Mouse (Mus musculus) stomach, embryonic 15.5 days (tissue): ENCODE data around the gene Elavl1. TPM values are rescaled to one million over a fixed set of nuclear protein-coding genes. Genes with fewer than 3 reads are reported as not detected.

Experiments
- ATAC-seq: fragments of 200-750 bp; cut with Nextera tagmentation; 2 replicates; pipeline ENCODE4 v1.8.0; 2017; ENCODE audit warnings: low read depth, moderate number of reproducible peaks, moderate TSS enrichment; ENCODE audit not compliant: insufficient read depth, low FRiP score
- H3K27ac ChIP-seq: fragments of 300-500 bp; sonication (generic); 2 replicates; pipeline ENCODE4 v1.5.1; 2015; ENCODE audit warnings: mild to moderate bottlenecking, inconsistent platforms
- H3K27me3 ChIP-seq: fragments of 300-500 bp; sonication (generic); replicated peaks from 2 replicates; pipeline ENCODE4 v1.6.1; 2015; ENCODE audit warnings: inconsistent platforms
- H3K36me3 ChIP-seq: fragments of 300-500 bp; sonication (generic); 2 replicates; pipeline ENCODE4 v1.6.1; 2015; ENCODE audit warnings: inconsistent platforms
- H3K4me1 ChIP-seq: fragments of 300-500 bp; sonication (generic); 2 replicates; pipeline ENCODE4 v1.6.1; 2015; ENCODE audit warnings: inconsistent platforms
- H3K4me2 ChIP-seq: fragments of 300-500 bp; sonication (generic); 2 replicates; pipeline ENCODE4 v1.6.1; 2015; ENCODE audit warnings: mild to moderate bottlenecking, inconsistent platforms
- H3K4me3 ChIP-seq: fragments of 300-500 bp; sonication (generic); replicated peaks from 2 replicates; pipeline ENCODE4 v1.5.1; 2015; ENCODE audit warnings: inconsistent platforms
- H3K9ac ChIP-seq: fragments of 300-500 bp; sonication (generic); 2 replicates; pipeline ENCODE4 v1.6.1; 2015; ENCODE audit warnings: inconsistent platforms
- H3K9me3 ChIP-seq: fragments of 300-500 bp; sonication (generic); 2 replicates; pipeline ENCODE4 v1.6.1; 2016; ENCODE audit warnings: inconsistent platforms
- WGBS: fragments of 180-500 bp; shearing (Covaris S2); methylation state at CpG from one replicate; pipeline ENCODE4 v1.1.7; 2015; 5-methylcytosine and 5-hydroxymethylcytosine counted together
- polyA plus RNA-seq: library from polyadenylated mRNA; unstranded; fragments of >200 nt; fragmentation: Nextera tagmentation; extraction: Ambion mirVana; gene quantifications from 2 replicates; pipeline ENCODE4 v1.2.1, GENCODE M21; 2015

Elavl1 gene
- polyA plus RNA-seq, 1 experiment from 2014 or later = 215 TPM

- Histone ChIP-seq H3K27ac (no peak overlapping the region), H3K4me1 (peaks cover 20% of the 10 kb centered on the region), H3K9me3 (no peaks in the 10 kb centered on the region), H3K36me3 (peaks cover 4% of the 10 kb centered on the region; the same call in 1 of the 2 replicates), H3K27me3 (no peaks in the 10 kb centered on the region), H3K9ac (no peak overlapping the region), H3K4me2 (no peak overlapping the region), H3K4me3 (no peak overlapping the region)
- no peak for ATAC-seq
- WGBS = 97% methylated on average over 1 of the region's 1 CpGs
Measured at GRCm38 (mm10) chr8:4320404-4320803, 4.8 kb downstream of the Elavl1 start.

DNA sequence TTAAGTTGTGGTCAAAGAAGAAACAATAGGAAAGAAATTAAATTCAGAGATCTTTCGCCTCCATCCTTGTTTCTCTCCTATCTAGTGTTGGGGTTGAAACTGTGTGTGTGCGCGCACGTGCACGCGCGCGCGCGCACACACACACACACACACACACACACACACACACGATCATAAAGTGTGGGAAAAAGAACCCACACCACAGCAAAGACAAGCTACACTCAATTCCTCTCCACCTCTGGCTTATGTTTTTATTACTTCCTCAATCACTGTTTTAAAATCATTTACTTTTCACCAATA lies 5.7 kb downstream of the Elavl1 start:
- 88% methylated on average over 11 of the region's 11 CpGs for WGBS
- no peaks in the 10 kb centered on the region for H3K9me3 ChIP-seq
- H3K27ac ChIP-seq = no peak overlapping the region
- H3K27me3 ChIP-seq = no peaks in the 10 kb centered on the region
- ATAC-seq = no peak
- H3K36me3 ChIP-seq = peaks cover 4% of the 10 kb centered on the region; the same call in 1 of the 2 replicates
- H3K4me1 ChIP-seq = peaks cover 20% of the 10 kb centered on the region
- H3K4me2 ChIP-seq = no peak overlapping the region
- no peak overlapping the region for H3K9ac ChIP-seq
- no peak overlapping the region for H3K4me3 ChIP-seq

GRCm38 (mm10) chr8:4318796-4319572 lies 6.2 kb downstream of the Elavl1 start:
- peaks cover 4% of the 10 kb centered on the region; the same call in 1 of the 2 replicates for H3K36me3 ChIP-seq
- H3K4me1 ChIP-seq = peaks cover 19% of the 10 kb centered on the region
- H3K9me3 ChIP-seq = no peaks in the 10 kb centered on the region
- no peak overlapping the region for H3K4me3 ChIP-seq
- ATAC-seq = no peak
- H3K4me2 ChIP-seq = no peak overlapping the region
- H3K27ac ChIP-seq = no peak overlapping the region
- WGBS = 75% methylated on average over 2 of the region's 2 CpGs
- H3K27me3 ChIP-seq = no peaks in the 10 kb centered on the region
- no peak overlapping the region for H3K9ac ChIP-seq

DNA sequence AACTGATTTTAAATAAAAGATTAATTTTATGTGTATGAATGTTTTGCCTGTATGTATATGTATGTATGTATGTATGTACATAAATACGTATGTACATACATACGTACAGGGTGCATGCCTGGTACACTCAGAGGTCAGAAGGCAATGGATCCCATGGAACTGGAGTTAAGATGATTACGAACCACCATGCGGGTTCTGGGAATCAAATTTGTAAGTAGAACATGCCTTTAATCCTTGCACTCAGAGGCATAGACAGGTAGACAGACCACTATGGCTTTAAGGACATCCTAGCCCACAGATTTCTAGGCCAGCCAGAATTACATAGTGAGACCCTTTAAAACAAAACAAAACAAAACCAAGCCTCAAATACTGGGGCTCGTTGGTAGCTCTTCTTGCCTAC lies 7.1 kb downstream of the Elavl1 start:
- Histone ChIP-seq H3K27ac (no peak overlapping the region), H3K9me3 (no peaks in the 10 kb centered on the region), H3K36me3 (peaks cover 4% of the 10 kb centered on the region; the same call in 1 of the 2 replicates), H3K4me2 (no peak overlapping the region), H3K9ac (no peak overlapping the region), H3K4me3 (no peak overlapping the region), H3K27me3 (no peaks in the 10 kb centered on the region), H3K4me1 (peaks cover 11% of the 10 kb centered on the region)
- no peak for ATAC-seq
- WGBS = 85% methylated on average over 5 of the region's 5 CpGs

- H3K9me3 ChIP-seq = no peaks in the 10 kb centered on the region
- H3K4me1 ChIP-seq = no peaks in the 10 kb centered on the region
- H3K9ac ChIP-seq = no peak overlapping the region
- peaks cover 14% of the 10 kb centered on the region for H3K36me3 ChIP-seq
- no peak for ATAC-seq
- no peak overlapping the region for H3K4me3 ChIP-seq
- no peaks in the 10 kb centered on the region for H3K27me3 ChIP-seq
- H3K4me2 ChIP-seq = no peak overlapping the region
- no peak overlapping the region for H3K27ac ChIP-seq
- WGBS = 74% methylated on average over 3 of the region's 3 CpGs
Measured at GRCm38 (mm10) chr8:4314852-4315251, 10.4 kb downstream of the Elavl1 start.

DNA sequence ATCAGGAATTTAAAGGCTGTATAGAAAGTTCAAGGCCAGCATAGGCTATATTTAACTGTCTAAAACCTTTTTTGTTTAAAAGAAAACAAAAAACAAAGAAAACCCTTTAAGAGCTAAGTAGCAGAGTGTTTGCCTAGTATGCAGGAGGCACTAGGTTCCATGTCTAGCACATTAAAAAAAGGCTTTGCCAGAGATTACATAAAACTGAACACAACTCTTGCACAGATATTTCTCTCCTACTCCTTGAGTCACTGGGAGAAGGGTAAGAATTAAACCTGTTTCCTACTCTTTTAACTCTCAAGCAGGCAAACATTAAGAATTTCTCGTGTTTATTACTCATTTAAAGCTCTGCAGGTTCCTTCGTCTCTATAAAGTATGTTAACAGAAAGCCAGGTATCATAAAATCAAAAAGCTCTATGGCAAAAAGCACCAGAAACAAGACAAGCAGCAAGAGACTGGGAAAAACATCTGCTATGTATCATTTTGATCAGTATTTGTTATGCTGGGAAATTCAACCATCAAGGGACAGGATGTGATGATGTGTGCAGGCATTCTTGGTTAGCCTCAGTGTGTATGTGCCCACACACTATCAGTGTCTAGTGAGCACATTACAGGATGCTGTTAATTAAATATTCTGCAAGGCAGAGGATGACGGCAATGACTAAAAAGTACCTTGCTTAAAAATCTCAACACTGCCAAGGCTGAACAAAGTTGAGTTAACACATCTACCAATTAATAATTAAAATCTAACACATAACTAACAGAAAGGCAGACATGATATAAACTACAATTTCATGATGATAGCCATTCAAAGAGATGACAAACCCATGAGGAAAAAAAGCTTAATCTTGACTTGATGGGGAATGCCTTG lies 11.7 kb downstream of the Elavl1 start:
- Histone ChIP-seq H3K4me1 (no peaks in the 10 kb centered on the region), H3K27ac (no peak overlapping the region), H3K4me2 (no peak overlapping the region), H3K9me3 (no peaks in the 10 kb centered on the region), H3K4me3 (no peak overlapping the region), H3K9ac (no peak overlapping the region), H3K36me3 (peaks cover 15% of the 10 kb centered on the region), H3K27me3 (no peaks in the 10 kb centered on the region)
- WGBS = 68% methylated on average over 3 of the region's 3 CpGs
- ATAC-seq = no peak

- no peak overlapping the region for H3K4me2 ChIP-seq
- ATAC-seq = no peak
- H3K27me3 ChIP-seq = no peaks in the 10 kb centered on the region
- no peak overlapping the region for H3K9ac ChIP-seq
- no peaks in the 10 kb centered on the region for H3K4me1 ChIP-seq
- no peak overlapping the region for H3K27ac ChIP-seq
- peaks cover 20% of the 10 kb centered on the region for H3K36me3 ChIP-seq
- H3K4me3 ChIP-seq = no peak overlapping the region
- no peaks in the 10 kb centered on the region for H3K9me3 ChIP-seq
Measured at GRCm38 (mm10) chr8:4312104-4312503, 13.1 kb downstream of the Elavl1 start.

GRCm38 (mm10) chr8:4305838-4306237 lies 19.4 kb downstream of the Elavl1 start:
- no peak overlapping the region for H3K4me2 ChIP-seq
- H3K36me3 ChIP-seq = peaks cover 66% of the 10 kb centered on the region
- no peak overlapping the region for H3K4me3 ChIP-seq
- no peaks in the 10 kb centered on the region for H3K4me1 ChIP-seq
- no peak for ATAC-seq
- no peak overlapping the region for H3K9ac ChIP-seq
- H3K9me3 ChIP-seq = no peaks in the 10 kb centered on the region
- 83% methylated on average over 2 of the region's 2 CpGs for WGBS
- no peak overlapping the region for H3K27ac ChIP-seq
- no peaks in the 10 kb centered on the region for H3K27me3 ChIP-seq

DNA sequence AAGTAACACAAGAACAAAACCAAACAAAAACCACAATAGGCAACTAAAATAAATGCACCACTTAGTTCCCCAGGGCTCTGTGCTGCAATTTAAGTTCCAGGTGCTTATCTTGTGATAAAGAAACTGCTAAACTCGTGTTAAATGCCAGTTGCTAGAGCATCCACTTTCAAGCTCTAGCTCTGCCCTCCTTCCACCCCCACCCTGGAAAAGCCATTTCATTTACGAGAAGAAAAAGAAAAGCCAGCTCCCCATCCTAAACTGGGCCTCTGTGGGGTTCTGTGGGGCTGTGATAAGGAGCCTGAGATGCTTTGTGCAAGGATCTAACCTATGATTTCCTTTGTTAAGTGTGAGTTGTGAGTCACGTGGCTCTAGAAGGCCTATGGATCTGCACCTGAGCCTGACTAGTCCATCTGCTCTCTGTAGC lies 21.1 kb downstream of the Elavl1 start:
- Histone ChIP-seq H3K9ac (no peak overlapping the region), H3K4me1 (no peaks in the 10 kb centered on the region), H3K27me3 (no peaks in the 10 kb centered on the region), H3K4me2 (no peak overlapping the region), H3K4me3 (no peak overlapping the region), H3K9me3 (no peaks in the 10 kb centered on the region), H3K36me3 (peaks cover 68% of the 10 kb centered on the region), H3K27ac (no peak overlapping the region)
- ATAC-seq = no peak
- 72% methylated on average over 3 of the region's 3 CpGs for WGBS

GRCm38 (mm10) chr8:4297822-4298221 lies 27.4 kb downstream of the Elavl1 start:
- 90% methylated on average over 4 of the region's 4 CpGs for WGBS
- Histone ChIP-seq H3K4me2 (no peak overlapping the region), H3K36me3 (peaks cover 69% of the 10 kb centered on the region), H3K4me3 (no peak overlapping the region), H3K9ac (no peak overlapping the region), H3K4me1 (no peaks in the 10 kb centered on the region), H3K9me3 (no peaks in the 10 kb centered on the region), H3K27me3 (no peaks in the 10 kb centered on the region), H3K27ac (no peak overlapping the region)
- no peak for ATAC-seq

GRCm38 (mm10) chr8:4292738-4293137 lies 32.5 kb downstream of the Elavl1 start:
- Histone ChIP-seq H3K4me3 (no peak overlapping the region), H3K4me2 (no peak overlapping the region), H3K36me3 (peaks cover 55% of the 10 kb centered on the region), H3K27me3 (no peaks in the 10 kb centered on the region), H3K9me3 (no peaks in the 10 kb centered on the region), H3K9ac (no peak overlapping the region), H3K4me1 (no peaks in the 10 kb centered on the region), H3K27ac (no peak overlapping the region)
- no peak for ATAC-seq
- 90% methylated on average over 5 of the region's 5 CpGs for WGBS

DNA sequence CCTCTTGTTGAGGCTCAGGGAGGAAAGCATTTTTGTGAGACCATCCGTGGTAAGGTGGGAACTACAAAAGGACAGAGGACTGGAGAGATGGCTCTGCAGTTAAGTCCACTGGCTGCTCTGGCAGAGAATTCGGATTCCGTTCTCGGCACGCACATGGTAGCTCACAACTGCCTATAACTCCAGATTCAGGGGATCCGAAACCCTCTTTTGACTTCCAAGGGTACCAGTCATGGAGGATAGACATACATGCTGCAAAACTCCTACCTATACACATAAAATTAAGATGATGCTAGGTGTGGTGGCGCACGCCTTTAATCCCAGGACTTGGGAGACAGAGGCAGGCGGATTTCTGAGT lies 49.1 kb downstream of the Elavl1 start:
- 23% methylated on average over 9 of the region's 9 CpGs for whole genome bisulfite sequencing
- Histone ChIP-seq H3K27me3 (no peaks in the 10 kb centered on the region), H3K4me2 (peak overlapping the region; percentile 66), H3K27ac (peak overlapping the region; percentile 41; the same call in 1 of the 2 replicates), H3K9me3 (no peaks in the 10 kb centered on the region), H3K9ac (peak overlapping the region; percentile 17; the same call in 1 of the 2 replicates), H3K36me3 (peaks cover 13% of the 10 kb centered on the region; the same call in 1 of the 2 replicates), H3K4me3 (peak overlapping the region; percentile 86), H3K4me1 (peaks cover 8% of the 10 kb centered on the region; the same call in 1 of the 2 replicates)
- ATAC-seq = no peak; the same call in 1 of the 2 replicates
